Mouse (Mus musculus): ENCODE results near the gene Ano10. TPM values are rescaled to one million over a fixed set of nuclear protein-coding genes. Genes with fewer than 3 reads are reported as not detected.
"Not testable (repeated sequence)": the region's sequence is repeated elsewhere in the genome, so short reads cannot be mapped to it uniquely, and the experiment has no call there.

Gene Ano10
- polyA plus RNA-seq, 1 experiment from 2014 or later: 38.0 TPM

GRCm38 (mm10) chr9:122172612-122173186 is 121.5 kb downstream of the Ano10 start:
- Histone ChIP-seq H3K4me3 (no peak overlapping the region), H3K27me3 (no peaks in the 10 kb centered on the region), H3K9ac (no peak overlapping the region), H3K36me3 (peaks cover 43% of the 10 kb centered on the region), H3K27ac (no peak overlapping the region), H3K4me1 (peaks cover 10% of the 10 kb centered on the region), H3K4me2 (replicated peaks) (no peak overlapping the region), H3K9me3 (no peaks in the 10 kb centered on the region)
- ATAC-seq (ENCODE audit: low FRiP score, low read depth): no peak
- 89% methylated on average over 11 of the region's 11 CpGs for WGBS

GRCm38 (mm10) chr9:122169901-122170300 is 124.3 kb downstream of the Ano10 start:
- H3K9ac ChIP-seq: no peak overlapping the region
- H3K4me2 ChIP-seq (replicated peaks): no peak overlapping the region
- WGBS: 88% methylated on average over 6 of the region's 6 CpGs
- H3K4me3 ChIP-seq: no peak overlapping the region
- H3K4me1 ChIP-seq: peaks cover 10% of the 10 kb centered on the region
- ATAC-seq (ENCODE audit: low FRiP score, low read depth): no peak
- H3K36me3 ChIP-seq: peaks cover 54% of the 10 kb centered on the region
- no peak overlapping the region for H3K27ac ChIP-seq
- no peaks in the 10 kb centered on the region for H3K27me3 ChIP-seq
- no peaks in the 10 kb centered on the region for H3K9me3 ChIP-seq

GRCm38 (mm10) chr9:122167719-122168118 is 126.5 kb downstream of the Ano10 start:
- peaks cover 64% of the 10 kb centered on the region for H3K36me3 ChIP-seq
- ATAC-seq (ENCODE audit: low FRiP score, low read depth); H3K9ac ChIP-seq; H3K4me3 ChIP-seq; H3K4me1 ChIP-seq; H3K27me3 ChIP-seq; H3K27ac ChIP-seq; H3K4me2 ChIP-seq (replicated peaks); H3K9me3 ChIP-seq: not testable (repeated sequence)
- 92% methylated on average over 5 of the region's 5 CpGs for WGBS

- 94% methylated on average over 4 of the region's 4 CpGs for WGBS
- no peaks in the 10 kb centered on the region for H3K4me1 ChIP-seq
- ATAC-seq (ENCODE audit: low FRiP score, low read depth): no peak
- H3K4me2 ChIP-seq (replicated peaks): no peak overlapping the region
- H3K4me3 ChIP-seq: no peak overlapping the region
- H3K27ac ChIP-seq: no peak overlapping the region
- no peaks in the 10 kb centered on the region for H3K9me3 ChIP-seq
- no peak overlapping the region for H3K9ac ChIP-seq
- H3K36me3 ChIP-seq: peaks cover 64% of the 10 kb centered on the region
- H3K27me3 ChIP-seq: no peaks in the 10 kb centered on the region
Observed at GRCm38 (mm10) chr9:122164535-122164934, 129.7 kb downstream of the Ano10 start.

- no peaks in the 10 kb centered on the region for H3K27me3 ChIP-seq
- H3K9ac ChIP-seq: no peak overlapping the region
- H3K27ac ChIP-seq: no peak overlapping the region
- no peak overlapping the region for H3K4me3 ChIP-seq
- WGBS: 93% methylated on average over 14 of the region's 14 CpGs
- no peak for ATAC-seq (ENCODE audit: low FRiP score, low read depth)
- no peaks in the 10 kb centered on the region for H3K4me1 ChIP-seq
- H3K4me2 ChIP-seq (replicated peaks): no peak overlapping the region
- H3K36me3 ChIP-seq: peaks cover 55% of the 10 kb centered on the region
- H3K9me3 ChIP-seq: no peaks in the 10 kb centered on the region
Observed at GRCm38 (mm10) chr9:122157079-122157441, 137.2 kb downstream of the Ano10 start.

GRCm38 (mm10) chr9:122156389-122157078 is 137.7 kb downstream of the Ano10 start:
- ATAC-seq (ENCODE audit: low FRiP score, low read depth): no peak
- Histone ChIP-seq H3K27me3 (no peaks in the 10 kb centered on the region), H3K9me3 (no peaks in the 10 kb centered on the region), H3K4me1 (no peaks in the 10 kb centered on the region), H3K36me3 (peaks cover 55% of the 10 kb centered on the region), H3K4me2 (replicated peaks) (no peak overlapping the region), H3K27ac (no peak overlapping the region), H3K9ac (no peak overlapping the region), H3K4me3 (no peak overlapping the region)
- WGBS: 80% methylated on average over 5 of the region's 5 CpGs

- H3K36me3 ChIP-seq: peaks cover 44% of the 10 kb centered on the region
Observed at GRCm38 (mm10) chr9:122155193-122155592, 139.0 kb downstream of the Ano10 start.

GRCm38 (mm10) chr9:122153436-122153835 is 140.8 kb downstream of the Ano10 start:
- Histone ChIP-seq H3K36me3 (peaks cover 34% of the 10 kb centered on the region), H3K9me3 (no peaks in the 10 kb centered on the region), H3K4me2 (replicated peaks) (no peak overlapping the region), H3K27ac (no peak overlapping the region), H3K9ac (no peak overlapping the region), H3K4me1 (0 out of 2 replicates have a peak, but pooled peaks cover 3% of the 10 kb centered on the region), H3K27me3 (no peaks in the 10 kb centered on the region), H3K4me3 (no peak overlapping the region)
- no peak for ATAC-seq (ENCODE audit: low FRiP score, low read depth)
- 93% methylated on average over 3 of the region's 3 CpGs for WGBS

More at GRCm38 (mm10) chr9:122155193-122155592, 139.0 kb downstream of the Ano10 start:
- no peak for ATAC-seq (ENCODE audit: low FRiP score, low read depth)
- Histone ChIP-seq H3K4me2 (replicated peaks) (no peak overlapping the region), H3K9ac (no peak overlapping the region), H3K9me3 (no peaks in the 10 kb centered on the region), H3K27ac (no peak overlapping the region), H3K4me3 (no peak overlapping the region), H3K27me3 (no peaks in the 10 kb centered on the region), H3K4me1 (no peaks in the 10 kb centered on the region)
- 95% methylated on average over 1 of the region's 1 CpGs for WGBS

GRCm38 (mm10) chr9:122152501-122152900 is 141.7 kb downstream of the Ano10 start:
- WGBS: 80% methylated on average over 1 of the region's 1 CpGs
- Histone ChIP-seq H3K9ac (no peak overlapping the region), H3K4me3 (no peak overlapping the region), H3K27me3 (no peaks in the 10 kb centered on the region), H3K27ac (no peak overlapping the region), H3K4me2 (replicated peaks) (no peak overlapping the region), H3K4me1 (0 out of 2 replicates have a peak, but pooled peaks cover 3% of the 10 kb centered on the region), H3K9me3 (no peaks in the 10 kb centered on the region), H3K36me3 (peaks cover 25% of the 10 kb centered on the region)
- ATAC-seq (ENCODE audit: low FRiP score, low read depth): no peak

GRCm38 (mm10) chr9:122152063-122152462 is 142.2 kb downstream of the Ano10 start:
- H3K27me3 ChIP-seq: no peaks in the 10 kb centered on the region
- ATAC-seq (ENCODE audit: low FRiP score, low read depth): no peak
- WGBS: 85% methylated on average over 4 of the region's 4 CpGs
- H3K4me3 ChIP-seq: no peak overlapping the region
- 0 out of 2 replicates have a peak, but pooled peaks cover 3% of the 10 kb centered on the region for H3K4me1 ChIP-seq
- no peaks in the 10 kb centered on the region for H3K9me3 ChIP-seq
- no peak overlapping the region for H3K27ac ChIP-seq
- no peak overlapping the region for H3K9ac ChIP-seq
- H3K36me3 ChIP-seq: peaks cover 20% of the 10 kb centered on the region
- no peak overlapping the region for H3K4me2 ChIP-seq (replicated peaks)

- Histone ChIP-seq H3K9me3 (no peaks in the 10 kb centered on the region), H3K9ac (no peak overlapping the region), H3K4me2 (replicated peaks) (no peak overlapping the region), H3K36me3 (peaks cover 18% of the 10 kb centered on the region), H3K4me3 (no peak overlapping the region), H3K4me1 (peaks cover 5% of the 10 kb centered on the region; the same call in 1 of the 2 replicates), H3K27me3 (no peaks in the 10 kb centered on the region), H3K27ac (no peak overlapping the region)
- ATAC-seq (ENCODE audit: low FRiP score, low read depth): no peak
- WGBS: 84% methylated on average over 9 of the region's 9 CpGs
Observed at GRCm38 (mm10) chr9:122149997-122150826, 144.0 kb downstream of the Ano10 start.

- WGBS: 89% methylated on average over 3 of the region's 3 CpGs
- Histone ChIP-seq H3K27me3 (no peaks in the 10 kb centered on the region), H3K4me3 (no peak overlapping the region), H3K36me3 (peaks cover 27% of the 10 kb centered on the region), H3K27ac (no peak overlapping the region), H3K4me2 (replicated peaks) (no peak overlapping the region), H3K4me1 (peaks cover 5% of the 10 kb centered on the region; the same call in 1 of the 2 replicates), H3K9me3 (peaks cover 15% of the 10 kb centered on the region), H3K9ac (no peak overlapping the region)
- ATAC-seq (ENCODE audit: low FRiP score, low read depth): no peak
Observed at GRCm38 (mm10) chr9:122148356-122148755, 145.9 kb downstream of the Ano10 start.

Data from limb, embryonic 13.5 days (tissue).